Mouse (Mus musculus): ENCODE measurements around the gene Rassf6. TPM values are rescaled to one million over a fixed set of nuclear protein-coding genes. Genes with fewer than 3 reads are reported as not detected.
"Not testable (repeated sequence)": the region's sequence is repeated elsewhere in the genome, so short reads cannot be mapped to it uniquely, and the experiment has no call there.

Gene Rassf6
- total RNA-seq, 2 experiments from 2014 or later, result 1.0 to 1.8 TPM

DNA sequence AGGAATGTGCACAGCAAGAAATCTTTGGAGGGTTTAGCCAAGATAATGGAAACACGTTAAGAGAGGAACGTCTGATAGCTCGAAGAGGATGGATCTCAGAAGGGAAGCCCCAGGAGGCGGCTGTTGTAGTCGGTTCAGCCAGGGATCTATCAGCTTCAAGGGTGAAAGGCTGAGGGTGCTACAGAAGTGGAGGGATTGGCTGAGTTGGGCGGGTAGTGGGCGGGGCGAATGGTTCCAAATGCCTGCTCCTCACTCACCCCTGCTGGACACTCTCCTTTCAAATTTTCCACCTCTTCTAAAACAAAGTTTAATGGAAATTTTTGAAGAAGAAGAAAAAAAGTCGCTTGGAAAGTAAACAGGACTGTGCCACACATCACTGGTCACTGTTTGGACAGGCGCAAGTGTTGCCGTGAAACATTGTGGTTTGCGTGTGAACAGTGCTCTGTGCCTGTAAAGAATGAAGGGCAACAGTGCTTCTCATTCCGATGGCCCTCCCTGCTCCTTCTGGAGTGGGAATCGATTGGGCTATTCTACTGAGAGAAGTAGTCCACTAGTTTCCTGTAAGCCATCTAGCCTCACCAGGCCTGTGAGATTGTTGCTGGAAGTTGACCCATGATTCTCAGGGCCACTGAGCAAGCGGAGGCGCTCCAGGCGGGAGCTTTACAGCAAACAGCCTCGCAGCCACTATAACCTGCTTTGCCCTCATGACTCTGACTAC is 15.6 kb downstream of the Rassf6 start:
- no peak for DNase-seq (ENCODE audit: low spot score in 2 of 2)

DNA sequence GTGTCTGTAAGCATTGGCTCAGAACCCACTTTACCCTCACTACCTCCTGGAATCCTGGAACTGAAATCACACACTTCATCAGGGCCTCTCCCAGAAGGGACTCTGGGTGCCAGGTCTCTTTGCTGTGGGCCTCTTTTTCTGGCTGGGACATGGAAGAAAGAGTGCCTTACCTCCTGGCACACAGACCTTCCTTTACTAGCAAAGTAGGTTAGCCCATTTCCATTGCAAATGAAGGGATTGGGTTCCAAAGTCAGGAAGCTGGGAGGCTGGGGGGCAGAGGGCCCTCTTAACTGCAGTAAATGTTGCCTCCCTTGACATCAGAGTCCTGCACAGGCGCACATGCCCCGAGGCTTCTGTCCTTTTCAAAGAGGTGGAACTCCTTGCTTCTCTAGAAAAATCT is 17.2 kb downstream of the Rassf6 start:
- no peak for DNase-seq (ENCODE audit: low spot score in 2 of 2)

DNA sequence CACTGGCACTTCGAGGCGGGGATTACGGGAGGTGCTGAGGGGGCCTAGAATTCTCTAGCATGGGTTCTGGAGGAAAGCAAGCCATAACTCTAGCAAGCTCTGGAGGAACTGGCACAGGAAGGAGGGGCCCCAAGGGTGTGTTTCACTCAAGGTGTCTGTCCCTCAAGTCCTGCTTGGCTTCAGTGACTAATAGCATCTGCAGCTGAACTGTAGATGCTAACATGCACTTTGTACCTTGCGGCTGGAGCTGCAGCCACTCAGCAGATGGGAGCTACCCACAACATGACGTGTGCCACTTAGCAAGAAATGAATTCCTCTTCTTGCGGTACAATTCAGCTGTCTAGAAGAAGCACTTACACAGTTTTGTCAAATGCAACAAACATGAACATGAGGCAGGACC is 18.7 kb downstream of the Rassf6 start:
- no peak for DNase-seq (ENCODE audit: low spot score in 2 of 2)

DNA sequence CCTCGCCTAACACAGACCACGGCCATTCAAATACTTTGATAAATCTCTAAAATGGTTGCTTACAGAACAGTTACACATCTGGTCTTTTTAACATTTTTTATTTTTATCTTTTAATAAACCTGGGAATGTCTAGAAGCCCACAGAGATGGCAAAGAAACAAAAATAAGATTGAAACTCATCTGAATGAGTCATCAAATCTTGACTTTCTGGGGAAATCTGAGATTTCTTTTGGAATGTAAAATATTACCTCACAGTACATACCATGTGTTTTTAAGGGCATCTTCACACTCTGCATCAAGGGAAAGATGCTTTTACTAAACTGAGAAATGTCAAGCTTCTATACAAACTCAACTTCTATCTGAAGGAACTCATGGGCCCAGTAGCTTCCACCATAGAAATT is 19.1 kb downstream of the Rassf6 start:
- no peak for DNase-seq (ENCODE audit: low spot score in 2 of 2)

DNA sequence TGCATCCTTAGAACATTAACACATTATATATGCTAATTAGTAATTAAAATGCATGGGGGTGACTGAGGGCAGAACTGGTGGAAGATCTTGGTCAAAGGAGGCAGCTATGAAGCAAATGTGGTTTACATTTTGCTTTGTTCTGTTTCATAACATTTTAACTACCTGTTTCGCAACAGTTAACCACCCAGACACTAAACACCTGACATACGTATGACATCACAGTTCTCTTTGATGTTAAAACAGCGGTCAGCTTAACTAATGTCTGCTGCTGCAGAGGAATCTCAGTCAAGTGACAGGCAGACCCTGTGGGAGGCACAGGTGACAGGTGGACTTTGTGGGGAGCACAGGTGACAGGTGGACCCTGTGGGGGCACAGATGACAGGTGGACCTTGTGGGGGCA is 22.6 kb downstream of the Rassf6 start:
- no peak for DNase-seq (ENCODE audit: low spot score in 2 of 2)

DNA sequence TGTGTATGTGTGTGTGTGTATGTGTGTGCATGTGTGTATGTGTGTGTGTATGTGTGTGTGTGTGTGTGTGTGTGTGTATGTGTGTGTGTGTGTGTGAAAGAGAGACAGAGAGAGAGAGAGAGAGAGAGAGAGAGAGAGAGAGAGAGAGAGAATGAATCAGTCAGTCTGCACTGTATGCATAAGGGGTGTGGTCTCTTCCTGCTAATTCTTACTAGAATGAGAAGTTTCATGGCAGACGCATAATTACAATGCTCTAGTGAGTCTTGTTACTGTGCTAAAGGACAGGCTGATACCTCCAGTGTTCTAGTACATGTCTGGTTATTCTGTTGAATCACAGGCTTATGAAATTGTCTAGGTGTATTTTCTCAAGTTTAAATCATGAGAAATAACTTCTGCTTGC is 27.7 kb downstream of the Rassf6 start:
- DNase-seq (ENCODE audit: low spot score in 2 of 2), result not testable (repeated sequence)

DNA sequence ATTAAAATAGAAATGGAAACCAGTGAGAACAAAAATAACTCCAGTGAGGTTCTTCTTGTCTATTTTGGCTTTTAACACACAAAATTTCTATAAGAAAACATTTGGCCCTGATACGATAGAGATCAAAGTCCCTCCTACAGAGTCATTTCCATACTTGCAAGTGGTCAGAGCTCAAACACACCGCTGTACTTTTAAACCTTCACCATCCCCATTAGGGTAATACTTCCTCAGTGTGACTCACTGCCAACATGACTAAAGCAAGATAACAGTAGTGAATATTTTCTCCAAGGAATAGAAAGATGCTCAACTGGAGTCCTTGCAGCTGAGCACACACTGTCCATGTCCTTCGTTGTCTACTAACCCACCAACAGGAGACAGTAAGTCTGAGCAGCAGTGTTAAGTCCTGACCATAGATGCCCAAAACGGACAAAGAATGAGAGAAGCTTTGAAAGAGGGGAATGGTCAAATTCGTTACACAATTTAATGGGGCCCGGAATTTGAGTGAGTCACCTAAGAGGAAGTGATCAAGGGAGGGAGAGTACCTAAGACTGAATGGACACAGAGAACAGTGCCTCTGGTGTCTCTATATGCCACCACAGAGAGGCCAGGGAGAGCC is 28.4 kb downstream of the Rassf6 start:
- no peak for DNase-seq (ENCODE audit: low spot score in 2 of 2)

GRCm38 (mm10) chr5:90611388-90611787 is 29.1 kb downstream of the Rassf6 start:
- no peak for DNase-seq (ENCODE audit: low spot score in 2 of 2)

GRCm38 (mm10) chr5:90608906-90609305 is 31.6 kb downstream of the Rassf6 start:
- no peak for DNase-seq (ENCODE audit: low spot score in 2 of 2)

- peak; percentile 22 to 37 for DNase-seq (ENCODE audit: low spot score in 2 of 2)
Measured at GRCm38 (mm10) chr5:90603407-90603923, 37.0 kb downstream of the Rassf6 start.

DNA sequence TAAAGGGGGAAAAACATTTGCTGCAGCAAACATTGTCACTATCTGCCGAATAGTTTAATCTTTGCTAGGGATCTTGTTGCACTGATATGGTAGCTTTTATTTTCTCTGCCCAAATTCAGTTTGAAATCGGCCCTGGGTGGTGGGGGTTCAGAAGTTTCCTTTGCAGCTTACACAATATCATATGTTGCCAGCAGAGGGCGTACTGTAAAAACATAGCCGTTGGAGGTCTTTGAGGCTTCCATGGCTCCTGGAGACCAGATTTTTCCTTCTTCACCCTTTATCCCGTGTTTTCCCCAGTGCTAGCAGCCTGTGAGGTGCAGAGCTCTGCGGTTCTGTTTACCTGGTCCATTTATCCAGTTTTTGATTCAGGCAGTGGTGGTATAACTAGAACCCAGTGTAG is 39.0 kb downstream of the Rassf6 start:
- DNase-seq (ENCODE audit: low spot score in 2 of 2), result peak; percentile 67 to 71

- DNase-seq (ENCODE audit: low spot score in 2 of 2), result no peak
Measured at GRCm38 (mm10) chr5:90596155-90596554, 44.3 kb downstream of the Rassf6 start.

- no peak for DNase-seq (ENCODE audit: low spot score in 2 of 2)
Measured at GRCm38 (mm10) chr5:90594945-90595344, 45.5 kb downstream of the Rassf6 start.

- no peak for DNase-seq (ENCODE audit: low spot score in 2 of 2)
Measured at GRCm38 (mm10) chr5:90591936-90592335, 48.5 kb downstream of the Rassf6 start.

GRCm38 (mm10) chr5:90590676-90591075 is 49.8 kb downstream of the Rassf6 start:
- no peak for DNase-seq (ENCODE audit: low spot score in 2 of 2)

- peak; percentile 84 to 87 for DNase-seq (ENCODE audit: low spot score in 2 of 2)
Measured at GRCm38 (mm10) chr5:90588708-90589595, 51.5 kb downstream of the Rassf6 start.

GRCm38 (mm10) chr5:90588104-90588503 is 52.4 kb downstream of the Rassf6 start:
- no peak for DNase-seq (ENCODE audit: low spot score in 2 of 2)

DNA sequence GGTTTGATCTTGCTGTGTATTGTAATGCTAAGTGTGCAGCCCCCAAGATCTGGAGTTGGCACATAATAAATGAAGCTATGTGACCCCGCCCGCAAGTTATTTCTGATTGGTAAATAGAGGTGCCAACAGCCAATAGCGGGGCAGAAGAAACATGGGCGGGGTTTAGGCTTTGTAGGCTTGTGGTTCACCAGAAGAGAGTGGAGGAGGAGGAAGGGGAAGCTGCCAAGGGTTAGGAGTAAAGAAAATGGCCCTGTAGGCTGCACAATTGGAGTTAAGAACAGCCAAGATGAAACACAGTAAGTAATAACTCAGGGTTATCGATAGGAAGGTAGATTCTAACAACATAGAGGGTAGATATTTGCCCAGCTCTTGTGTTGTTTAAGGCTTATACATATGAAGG is 53.9 kb downstream of the Rassf6 start:
- no peak for DNase-seq (ENCODE audit: low spot score in 2 of 2)

DNA sequence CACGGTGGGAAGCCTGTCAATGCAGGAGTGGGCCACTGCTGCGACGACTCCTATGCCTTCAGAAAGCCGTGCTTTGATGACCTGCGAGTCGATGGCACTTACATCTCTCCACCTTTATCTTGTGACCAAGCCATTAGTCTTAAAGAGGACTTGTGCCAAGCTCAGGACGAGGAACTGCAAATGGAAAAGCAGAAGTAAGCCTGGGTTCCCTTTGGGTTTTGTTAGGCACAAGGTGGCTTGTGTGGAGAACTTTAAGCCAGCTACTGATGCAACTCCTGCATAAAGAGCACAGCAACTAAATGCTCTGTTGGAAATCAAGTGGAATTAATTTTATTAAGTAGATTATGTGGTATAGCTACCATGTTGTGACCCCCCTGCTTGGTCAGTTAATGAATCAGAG is 55.7 kb downstream of the Rassf6 start:
- no peak for DNase-seq (ENCODE audit: low spot score in 2 of 2)

DNA sequence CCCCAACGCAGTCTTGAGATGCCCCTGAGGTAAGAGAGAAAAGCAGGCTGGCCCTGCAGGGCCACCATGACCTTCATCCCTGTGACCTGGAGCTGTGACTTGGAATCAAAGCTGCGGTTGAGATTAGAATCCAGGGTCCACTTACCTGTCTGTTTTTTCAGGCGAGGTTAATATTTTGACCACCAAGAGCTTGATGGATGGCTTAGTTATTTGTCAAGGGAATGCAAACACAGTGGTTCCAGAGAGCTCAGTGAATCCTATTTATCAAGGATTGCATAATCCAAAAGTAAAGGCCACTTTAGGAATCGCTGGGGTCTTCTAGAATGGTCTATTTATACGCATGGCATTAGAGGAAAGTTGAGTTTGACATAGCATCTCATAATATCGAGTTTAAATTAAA is 58.3 kb downstream of the Rassf6 start:
- DNase-seq (ENCODE audit: low spot score in 2 of 2), result no peak

DNA sequence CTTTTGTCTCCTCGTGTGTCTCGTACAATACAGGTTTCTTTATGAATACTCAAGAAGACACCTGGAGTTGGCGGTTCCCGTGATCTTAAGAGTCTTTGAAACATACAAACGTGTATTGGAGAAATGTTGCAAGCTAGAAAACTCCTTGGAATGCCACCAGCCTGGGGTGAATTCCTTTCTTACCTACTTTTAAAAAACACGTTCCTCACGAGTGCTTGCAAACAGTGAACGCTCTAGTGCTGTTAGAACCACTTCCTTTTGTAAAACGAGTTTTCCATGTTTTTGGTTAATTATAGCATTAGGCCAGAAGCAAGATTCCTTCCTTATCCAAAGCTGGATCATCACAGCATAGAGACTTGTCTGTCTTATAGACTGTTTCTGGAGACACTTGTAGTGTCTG is 60.9 kb downstream of the Rassf6 start:
- DNase-seq (ENCODE audit: low spot score in 2 of 2), result no peak

DNA sequence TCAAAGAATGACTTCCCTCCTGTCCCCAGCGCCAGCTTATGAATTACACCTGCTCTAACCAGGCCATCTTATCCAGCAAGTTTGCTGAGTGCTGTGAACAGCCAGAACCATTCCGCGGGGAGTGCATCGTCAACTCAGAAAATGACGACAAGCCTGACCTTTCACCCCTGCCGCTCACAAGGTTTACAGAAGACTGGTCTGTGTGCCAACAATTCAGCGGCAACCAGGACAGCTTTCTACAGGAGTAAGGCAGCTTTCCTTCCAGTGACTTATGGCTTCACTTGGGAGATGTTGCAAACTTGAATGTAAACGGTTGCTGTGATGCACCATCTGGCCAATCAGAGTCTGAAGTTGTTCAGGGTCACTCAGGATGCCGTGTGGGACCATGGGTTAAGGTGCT is 62.7 kb downstream of the Rassf6 start:
- no peak for DNase-seq (ENCODE audit: low spot score in 2 of 2)
